Mouse (Mus musculus): ENCODE data around the gene Elmo1. TPM values are rescaled to one million over a fixed set of nuclear protein-coding genes. Genes with fewer than 3 reads are reported as not detected.

Gene Elmo1
- total and polyA plus RNA-seq, 2 experiments from 2014 or later, result 6.5 to 17.9 TPM

DNA sequence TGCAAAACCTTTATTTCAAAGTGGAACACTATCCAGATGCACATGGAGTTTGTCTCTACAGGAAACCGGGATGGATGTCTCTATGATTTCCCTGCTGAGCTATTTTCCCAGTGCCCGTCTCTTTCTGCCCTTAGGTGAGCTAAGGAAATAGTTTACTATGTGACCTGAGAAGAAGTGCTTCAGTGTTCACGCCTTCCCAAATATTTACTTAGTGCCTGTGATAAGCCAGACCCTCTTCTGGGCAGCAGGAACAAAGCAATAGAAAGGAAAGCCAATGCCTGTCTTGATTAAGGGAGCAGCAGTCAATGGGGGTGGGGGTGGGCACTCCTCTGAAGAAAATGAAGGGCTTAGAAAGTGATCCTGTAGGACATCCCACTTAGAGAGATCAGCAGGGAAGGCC lies 401.3 kb downstream of the Elmo1 start:
- no peak overlapping the region for H3K9ac ChIP-seq (replicated peaks; ENCODE audit: low read depth, low read length)
- H3K27ac ChIP-seq (ENCODE audit: low read depth), result no peak overlapping the region
- no peaks in the 10 kb centered on the region for H3K4me1 ChIP-seq (ENCODE audit: control insufficient read depth, insufficient read depth)
- H3K4me2 ChIP-seq (ENCODE audit: low read depth, low read length), result no peak overlapping the region
- DNase-seq (ENCODE audit: low spot score) (no peak), ATAC-seq (ENCODE audit: insufficient read depth, low read depth) (no peak)
- TF ChIP-seq CTCF (IDR thresholded peaks at IDR 0.05; ENCODE audit: low read depth) (no peak), EP300 (IDR thresholded peaks at IDR 0.05; ENCODE audit: low read depth) (no peak)
- H3K27me3 ChIP-seq (ENCODE audit: control insufficient read depth, insufficient read depth, low read length), result no peaks in the 10 kb centered on the region
- H3K36me3 ChIP-seq (replicated peaks; ENCODE audit: control insufficient read depth, insufficient read depth, low read length), result no peaks in the 10 kb centered on the region
- 72% methylated on average over 3 of the region's 3 CpGs for WGBS
- H3K9me3 ChIP-seq (replicated peaks; ENCODE audit: control insufficient read depth, low read length), result no peaks in the 10 kb centered on the region
- H3K4me3 ChIP-seq (ENCODE audit: low read depth, low read length), result no peak overlapping the region

- no peaks in the 10 kb centered on the region for H3K36me3 ChIP-seq (replicated peaks; ENCODE audit: control insufficient read depth, insufficient read depth, low read length)
- no peak for DNase-seq (ENCODE audit: low spot score)
- no peak overlapping the region for H3K4me3 ChIP-seq (ENCODE audit: low read depth, low read length)
- H3K27ac ChIP-seq (ENCODE audit: low read depth), result no peak overlapping the region
- no peaks in the 10 kb centered on the region for H3K4me1 ChIP-seq (ENCODE audit: control insufficient read depth, insufficient read depth)
- WGBS, result 65% methylated on average over 6 of the region's 6 CpGs
- H3K4me2 ChIP-seq (ENCODE audit: low read depth, low read length), result no peak overlapping the region
- no peaks in the 10 kb centered on the region for H3K27me3 ChIP-seq (ENCODE audit: control insufficient read depth, insufficient read depth, low read length)
- no peak for TF ChIP-seq CTCF (IDR thresholded peaks at IDR 0.05; ENCODE audit: low read depth)
- no peak overlapping the region for H3K9ac ChIP-seq (replicated peaks; ENCODE audit: low read depth, low read length)
- ATAC-seq (ENCODE audit: insufficient read depth, low read depth), result no peak
- H3K9me3 ChIP-seq (replicated peaks; ENCODE audit: control insufficient read depth, low read length), result no peaks in the 10 kb centered on the region
Observed at GRCm38 (mm10) chr13:20494047-20494739, 403.8 kb downstream of the Elmo1 start.

DNA sequence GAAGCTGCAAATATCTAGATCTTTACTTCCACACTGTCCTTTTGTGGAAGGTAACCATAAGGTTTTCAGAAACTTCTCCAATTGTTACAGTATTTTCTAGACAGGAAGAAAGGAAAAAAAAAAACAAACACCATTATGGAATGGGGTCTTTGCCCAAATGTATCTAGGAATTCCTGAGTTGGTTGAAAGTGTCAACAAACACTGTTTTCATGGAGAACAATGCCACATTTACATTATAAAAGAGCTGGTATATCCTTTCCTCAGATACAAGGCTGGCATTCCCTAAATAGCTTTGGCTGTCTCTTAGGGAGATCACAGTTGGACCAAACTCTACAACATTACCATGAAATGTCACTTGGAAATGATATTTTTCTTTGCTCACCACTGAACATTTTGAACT lies 411.5 kb downstream of the Elmo1 start:
- Histone ChIP-seq H3K4me1 (ENCODE audit: control insufficient read depth, insufficient read depth) (no peaks in the 10 kb centered on the region), H3K9me3 (replicated peaks; ENCODE audit: control insufficient read depth, low read length) (no peaks in the 10 kb centered on the region), H3K27me3 (ENCODE audit: control insufficient read depth, insufficient read depth, low read length) (no peaks in the 10 kb centered on the region), H3K9ac (replicated peaks; ENCODE audit: low read depth, low read length) (no peak overlapping the region), H3K4me2 (ENCODE audit: low read depth, low read length) (no peak overlapping the region), H3K4me3 (ENCODE audit: low read depth, low read length) (no peak overlapping the region), H3K27ac (ENCODE audit: low read depth) (no peak overlapping the region), H3K36me3 (replicated peaks; ENCODE audit: control insufficient read depth, insufficient read depth, low read length) (no peaks in the 10 kb centered on the region)
- TF ChIP-seq CTCF (IDR thresholded peaks at IDR 0.05; ENCODE audit: low read depth) (no peak), EP300 (IDR thresholded peaks at IDR 0.05; ENCODE audit: low read depth) (no peak)
- no peak for ATAC-seq (ENCODE audit: insufficient read depth, low read depth)
- DNase-seq (ENCODE audit: low spot score), result no peak

DNA sequence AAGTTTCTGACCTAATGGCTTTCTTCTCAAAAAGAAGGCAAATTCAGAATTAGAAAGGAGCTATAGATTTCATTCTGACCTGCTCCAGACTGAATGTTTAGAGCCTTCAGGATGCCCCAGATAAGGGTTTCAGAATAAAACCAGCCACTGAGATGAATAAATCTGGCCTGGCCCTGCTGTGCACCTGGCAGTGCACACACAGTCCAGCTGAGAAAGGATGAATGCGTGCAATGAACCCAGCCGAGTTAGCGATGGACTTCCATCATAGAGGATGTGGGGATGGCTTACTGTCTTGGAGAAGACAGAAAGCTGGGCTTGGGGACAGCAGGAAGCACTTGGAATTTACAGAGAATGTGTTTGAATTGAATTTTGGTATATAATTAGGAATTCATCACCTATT lies 413.0 kb downstream of the Elmo1 start:
- H3K36me3 ChIP-seq (replicated peaks; ENCODE audit: control insufficient read depth, insufficient read depth, low read length), result no peaks in the 10 kb centered on the region
- TF ChIP-seq CTCF (IDR thresholded peaks at IDR 0.05; ENCODE audit: low read depth), result no peak
- TF ChIP-seq EP300 (IDR thresholded peaks at IDR 0.05; ENCODE audit: low read depth), result no peak
- no peaks in the 10 kb centered on the region for H3K4me1 ChIP-seq (ENCODE audit: control insufficient read depth, insufficient read depth)
- no peaks in the 10 kb centered on the region for H3K27me3 ChIP-seq (ENCODE audit: control insufficient read depth, insufficient read depth, low read length)
- no peak overlapping the region for H3K27ac ChIP-seq (ENCODE audit: low read depth)
- H3K9me3 ChIP-seq (replicated peaks; ENCODE audit: control insufficient read depth, low read length), result no peaks in the 10 kb centered on the region
- ATAC-seq (ENCODE audit: insufficient read depth, low read depth) (no peak), DNase-seq (ENCODE audit: low spot score) (no peak)
- no peak overlapping the region for H3K9ac ChIP-seq (replicated peaks; ENCODE audit: low read depth, low read length)
- H3K4me3 ChIP-seq (ENCODE audit: low read depth, low read length), result no peak overlapping the region
- WGBS, result 97% methylated on average over 3 of the region's 3 CpGs
- no peak overlapping the region for H3K4me2 ChIP-seq (ENCODE audit: low read depth, low read length)

DNA sequence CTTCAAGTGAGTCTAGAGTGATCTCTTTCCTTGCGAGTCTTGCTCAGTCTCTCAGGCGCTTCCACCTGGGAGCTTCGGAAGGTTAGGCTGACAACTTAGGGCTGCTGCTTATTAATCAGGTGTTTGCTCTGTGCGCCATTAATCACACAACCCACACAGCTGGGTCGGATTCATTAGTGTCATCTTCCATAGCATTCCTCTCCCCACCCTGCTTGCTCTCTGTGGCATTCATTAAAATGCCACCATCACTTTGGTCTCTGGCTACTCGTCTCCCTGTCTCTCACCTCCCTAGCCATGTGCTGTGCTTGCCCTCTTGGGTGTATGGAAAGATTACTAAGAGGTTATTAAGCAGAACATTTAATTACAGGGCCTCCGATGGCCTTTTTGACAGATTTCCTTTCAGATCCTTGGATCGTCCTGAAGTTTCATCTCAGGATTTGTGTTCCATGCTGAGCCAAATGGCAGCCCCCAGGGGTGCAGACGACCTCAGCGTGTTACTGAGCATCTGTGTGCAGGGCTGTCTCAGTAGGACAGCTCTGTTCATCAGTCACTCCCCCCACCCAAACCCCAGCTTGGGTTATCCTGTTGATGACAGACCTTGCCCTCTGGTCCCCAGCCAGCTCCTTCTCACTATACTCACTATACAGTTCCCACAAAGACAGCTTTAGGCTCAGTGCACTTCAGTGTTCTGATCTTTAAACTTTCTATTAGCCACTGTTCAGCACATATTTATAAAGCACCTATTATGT lies 417.2 kb downstream of the Elmo1 start:
- no peaks in the 10 kb centered on the region for H3K9me3 ChIP-seq (replicated peaks; ENCODE audit: control insufficient read depth, low read length)
- no peak for DNase-seq (ENCODE audit: low spot score)
- no peak overlapping the region for H3K9ac ChIP-seq (replicated peaks; ENCODE audit: low read depth, low read length)
- no peak overlapping the region for H3K27ac ChIP-seq (ENCODE audit: low read depth)
- no peaks in the 10 kb centered on the region for H3K27me3 ChIP-seq (ENCODE audit: control insufficient read depth, insufficient read depth, low read length)
- no peak overlapping the region for H3K4me3 ChIP-seq (ENCODE audit: low read depth, low read length)
- no peaks in the 10 kb centered on the region for H3K36me3 ChIP-seq (replicated peaks; ENCODE audit: control insufficient read depth, insufficient read depth, low read length)
- no peaks in the 10 kb centered on the region for H3K4me1 ChIP-seq (ENCODE audit: control insufficient read depth, insufficient read depth)
- ATAC-seq (ENCODE audit: insufficient read depth, low read depth), result no peak
- no peak for TF ChIP-seq CTCF (IDR thresholded peaks at IDR 0.05; ENCODE audit: low read depth)
- TF ChIP-seq EP300 (IDR thresholded peaks at IDR 0.05; ENCODE audit: low read depth), result no peak
- no peak overlapping the region for H3K4me2 ChIP-seq (ENCODE audit: low read depth, low read length)
- 74% methylated on average over 10 of the region's 10 CpGs for WGBS
